Mouse (Mus musculus) MEL (cell line): ENCODE results near the gene Cnga2. TPM values are rescaled to one million over a fixed set of nuclear protein-coding genes. Genes with fewer than 3 reads are reported as not detected.

Experiments
- DNase-seq: peaks from one replicate; pipeline ENCODE4 v3.0.0; 2011; ENCODE audit warnings: low read depth, low spot score
- H3K27ac ChIP-seq: 2 replicates; pipeline ENCODE4 v1.5.1; 2012; ENCODE audit warnings: low read depth, mild to moderate bottlenecking, control low read depth, low read length, moderate library complexity; ENCODE audit not compliant: control insufficient read depth
- H3K27me3 ChIP-seq, 2 experiments: fragments of 150-350 bp in 1 of 2; sonication (generic) in 1 of 2; 2 replicates each; pipeline ENCODE4 v1.6.1; 2012; ENCODE audit warnings: low read length in 2 of 2, mild to moderate bottlenecking in 2 of 2, improper control_type of control experiment in 1 of 2, moderate library complexity in 1 of 2; ENCODE audit not compliant: insufficient read depth in 2 of 2, control insufficient read depth in 1 of 2
- H3K36me3 ChIP-seq, 2 experiments: 2 replicates each; pipeline ENCODE4 v1.6.1; 2012 to 2014; ENCODE audit warnings: low read length in 2 of 2, improper control_type of control experiment in 1 of 2, inconsistent platforms in 1 of 2, mild to moderate bottlenecking in 1 of 2; ENCODE audit not compliant: insufficient read depth in 2 of 2, control insufficient read depth in 1 of 2
- H3K4me1 ChIP-seq, 2 experiments: fragments of 150-350 bp in 1 of 2; sonication (generic) in 1 of 2; 2 replicates each; pipeline ENCODE4 v1.6.1; 2012; ENCODE audit warnings: low read length in 2 of 2, improper control_type of control experiment in 1 of 2, mild to moderate bottlenecking in 1 of 2; ENCODE audit not compliant: insufficient read depth in 2 of 2, control insufficient read depth in 1 of 2
- H3K4me3 ChIP-seq, 2 experiments: fragments of 150-350 bp in 1 of 2; sonication (generic) in 1 of 2; 2 replicates each; pipeline ENCODE4 v1.5.1; 2012; ENCODE audit warnings: low read depth in 2 of 2, low read length in 2 of 2, mild to moderate bottlenecking in 2 of 2, moderate library complexity in 2 of 2, control low read depth in 1 of 2, improper control_type of control experiment in 1 of 2; ENCODE audit not compliant: control insufficient read depth in 1 of 2, insufficient read depth in 1 of 2
- H3K79me2 ChIP-seq: 2 replicates; pipeline ENCODE4 v1.6.1; 2012; ENCODE audit warnings: mild to moderate bottlenecking, low read length, moderate library complexity; ENCODE audit not compliant: control insufficient read depth, poor library complexity, insufficient read depth
- H3K9ac ChIP-seq: 2 replicates; pipeline ENCODE4 v1.6.1; 2012; ENCODE audit warnings: low read depth, mild to moderate bottlenecking, control low read depth, low read length, moderate library complexity; ENCODE audit not compliant: control insufficient read depth, poor library complexity, severe bottlenecking
- H3K9me3 ChIP-seq: fragments of 150-350 bp; sonication (generic); replicated peaks from 2 replicates; pipeline ENCODE4 v1.6.1; 2012; ENCODE audit warnings: mild to moderate bottlenecking, low read length, improper control_type of control experiment, moderate library complexity; ENCODE audit not compliant: insufficient read depth
- BHLHE40 ChIP-seq: IDR thresholded peaks from 2 replicates; pipeline ENCODE4 v1.6.1; 2012; ENCODE audit warnings: low read depth, mild to moderate bottlenecking, inconsistent platforms, low read length, improper control_type of control experiment, borderline replicate concordance
- CHD2 ChIP-seq: IDR thresholded peaks from 2 replicates; pipeline ENCODE4 v1.6.1; 2011; ENCODE audit warnings: low read length, improper control_type of control experiment
- CTCF ChIP-seq, 3 experiments: IDR thresholded peaks in 2 of 3; conservative IDR thresholded peaks in 1 of 3; 2 replicates each; pipeline ENCODE4 v1.5.1; 2011 to 2012; ENCODE audit warnings: low read length in 3 of 3, low read depth in 2 of 3, mild to moderate bottlenecking in 2 of 3, improper control_type of control experiment in 1 of 3, inconsistent platforms in 1 of 3, mixed read lengths in 1 of 3, moderate library complexity in 1 of 3; ENCODE audit not compliant: control insufficient read depth in 1 of 3, insufficient read depth in 1 of 3, poor library complexity in 1 of 3, severe bottlenecking in 1 of 3
- E2F4 ChIP-seq: IDR thresholded peaks from 2 replicates; pipeline ENCODE4 v1.6.1; 2011; ENCODE audit warnings: low read depth, low read length, improper control_type of control experiment, borderline replicate concordance
- ETS1 ChIP-seq: IDR thresholded peaks from 2 replicates; pipeline ENCODE4 v1.6.1; 2012; ENCODE audit warnings: low read depth, mild to moderate bottlenecking, inconsistent platforms, low read length, improper control_type of control experiment, moderate library complexity
- GATA1 ChIP-seq: IDR thresholded peaks from 2 replicates; pipeline ENCODE4 v1.6.1; 2011; ENCODE audit warnings: low read depth, low read length, improper control_type of control experiment
- HCFC1 ChIP-seq: IDR thresholded peaks from 2 replicates; pipeline ENCODE4 v1.6.1; 2012; ENCODE audit warnings: low read depth, mild to moderate bottlenecking, inconsistent platforms, low read length, improper control_type of control experiment, moderate library complexity
- MYB ChIP-seq: IDR thresholded peaks from 2 replicates; pipeline ENCODE4 v1.6.1; 2011; ENCODE audit warnings: mild to moderate bottlenecking, low read depth, low read length, improper control_type of control experiment
- MYC ChIP-seq: IDR thresholded peaks from 2 replicates; pipeline ENCODE4 v1.6.1; 2011; ENCODE audit warnings: low read depth, mild to moderate bottlenecking, low read length, improper control_type of control experiment, moderate library complexity
- NELFE ChIP-seq: IDR thresholded peaks from 2 replicates; pipeline ENCODE4 v1.6.1; 2011; ENCODE audit warnings: low read depth, low read length, improper control_type of control experiment
- NRF1 ChIP-seq: IDR thresholded peaks from 2 replicates; pipeline ENCODE4 v1.6.1; 2014; ENCODE audit warnings: low read depth, mild to moderate bottlenecking, inconsistent platforms, low read length, improper control_type of control experiment, moderate library complexity; ENCODE audit not compliant: poor library complexity, insufficient read depth, severe bottlenecking
- SMC3 ChIP-seq: IDR thresholded peaks from 2 replicates; pipeline ENCODE4 v1.6.1; 2011; ENCODE audit warnings: low read depth, low read length, improper control_type of control experiment
- TAL1 ChIP-seq: IDR thresholded peaks from 2 replicates; pipeline ENCODE4 v1.6.1; 2012; ENCODE audit warnings: mild to moderate bottlenecking, inconsistent platforms, low read length, moderate library complexity, mixed read lengths
- TCF12 ChIP-seq: IDR thresholded peaks from 2 replicates; pipeline ENCODE4 v1.6.1; 2014; ENCODE audit warnings: low read depth, mild to moderate bottlenecking, inconsistent platforms, low read length, improper control_type of control experiment, moderate library complexity
- ZC3H11A ChIP-seq: IDR thresholded peaks from 2 replicates; pipeline ENCODE4 v1.6.1; 2012; ENCODE audit warnings: low read depth, mild to moderate bottlenecking, inconsistent platforms, low read length, improper control_type of control experiment
- ZMIZ1 ChIP-seq: IDR thresholded peaks from 2 replicates; pipeline ENCODE4 v1.6.1; 2012; ENCODE audit warnings: low read depth, mild to moderate bottlenecking, inconsistent platforms, low read length, improper control_type of control experiment, moderate library complexity
- polyA plus RNA-seq, 2 experiments: library from polyadenylated mRNA; stranded (reverse) in 1 of 2; unstranded in 1 of 2; fragments of >175 nt in 1 of 2; fragments of >200 nt in 1 of 2; gene quantifications; 2 replicates each; pipeline versions ENCODE4 v1.2.1 to v1.2.4; 2012; ENCODE audit warnings: low replicate concordance in 2 of 2, low read depth in 1 of 2; ENCODE audit not compliant: insufficient read length in 2 of 2, insufficient read depth in 1 of 2, missing spikeins in 1 of 2
- total RNA-seq: library from RNA; depleted of rRNA; stranded (reverse); fragments of 300-350 nt; gene quantifications from 2 replicates; pipeline ENCODE4 v1.2.3, GENCODE M21; 2012

Cnga2 gene
- total and polyA plus RNA-seq, 3 experiments, result not detected

- H3K4me1 ChIP-seq, result no peaks in the 10 kb centered on the region
- no peak for DNase-seq
- no peaks in the 10 kb centered on the region for H3K27me3 ChIP-seq
These were observed 30.6 kb downstream of the Cnga2 start for GRCm38 (mm10) chrX:72022241-72022640.

GRCm38 (mm10) chrX:72022750-72023398 lies 31.2 kb downstream of the Cnga2 start:
- Histone ChIP-seq H3K9ac (no peak overlapping the region), H3K79me2 (no peaks in the 10 kb centered on the region), H3K27ac (no peak overlapping the region), H3K9me3 (no peaks in the 10 kb centered on the region), H3K36me3 (no peaks in the 10 kb centered on the region), H3K27me3 (no peaks in the 10 kb centered on the region), H3K4me1 (no peaks in the 10 kb centered on the region), H3K4me3 (no peak overlapping the region)
- TF ChIP-seq CTCF (IDR thresholded peaks at IDR 0.05 in 2 of 3, conservative IDR thresholded peaks at IDR 0.05 in 1 of 3; ENCODE audit: control insufficient read depth in 1 of 3, insufficient read depth in 1 of 3, low read depth in 2 of 3, low read length in 3 of 3, poor library complexity in 1 of 3, severe bottlenecking in 1 of 3), result peak in 2 of 3 experiments; percentile 6 to 30; a peak in 2 of 6 replicates
- no peak for TF ChIP-seq MYC
- DNase-seq, result no peak

More at GRCm38 (mm10) chrX:72022241-72022640, 30.6 kb downstream of the Cnga2 start:
- Histone ChIP-seq H3K27ac (no peak overlapping the region), H3K79me2 (no peaks in the 10 kb centered on the region), H3K36me3 (no peaks in the 10 kb centered on the region), H3K4me3 (no peak overlapping the region), H3K9me3 (no peaks in the 10 kb centered on the region), H3K9ac (no peak overlapping the region)
- TF ChIP-seq TAL1 (no peak), MYC (no peak), SMC3 (no peak), ZMIZ1 (no peak), CTCF (IDR thresholded peaks at IDR 0.05 in 2 of 3, conservative IDR thresholded peaks at IDR 0.05 in 1 of 3; ENCODE audit: control insufficient read depth in 1 of 3, insufficient read depth in 1 of 3, low read depth in 2 of 3, low read length in 3 of 3, poor library complexity in 1 of 3, severe bottlenecking in 1 of 3) (no peak), E2F4 (no peak), NRF1 (no peak), CHD2 (no peak), ETS1 (no peak), BHLHE40 (no peak), GATA1 (no peak), MYB (no peak), NELFE (no peak), HCFC1 (no peak), ZC3H11A (no peak), TCF12 (no peak)
